Comparison of ENCODE assay signal across 31 mouse cellular contexts in genomic region chr1:73002637-73003036, GRCm38 (mm10). TPM values are rescaled to one million over a fixed set of nuclear protein-coding genes. Genes with fewer than 3 reads are reported as not detected.
DNase-seq lines count a peak whose midpoint lies in the region; ATAC-seq and TF ChIP-seq lines count a peak whose summit lies in the region.
"Had no signal": no experiment of that assay in that cellular context is flagged by ENCODE, and none has a peak within 500 bp of the region (broad histone marks: within the 10 kb centered on the region; RNA-seq: fewer than 3 reads in every experiment).

No protein-coding gene starts in this region.

- no peaks in the 10 kb centered on the region for H3K4me1 ChIP-seq in intestine, embryonic 16.5 days (ENCODE audit: control insufficient read depth, insufficient read depth, low read length)
- no peaks in the 10 kb centered on the region for H3K4me1 ChIP-seq in intestine, postnatal 0 days (replicated peaks; ENCODE audit: control insufficient read depth, insufficient read depth, low read length)
- peaks cover 17 to 18% of the 10 kb centered on the region in 2 experiments for H3K4me1 ChIP-seq in liver, embryonic 14.5 days (replicated peaks; ENCODE audit: control insufficient read depth in 2 of 2, insufficient read depth in 2 of 2, low read length in 1 of 2)
- no peaks in the 10 kb centered on the region for H3K4me1 ChIP-seq in midbrain, embryonic 14.5 days (ENCODE audit: control insufficient read depth, insufficient read depth, low read length)
- H3K4me1 ChIP-seq: hindbrain, embryonic 10.5 days; intestine, embryonic 15.5 days; kidney, embryonic 15.5 days; midbrain, embryonic 15.5 days; neural tube, embryonic 13.5 days had no signal

- peak; percentile 86 for TF ChIP-seq EP300 in liver, embryonic 14.5 days (IDR thresholded peaks at IDR 0.05; ENCODE audit: low read depth)

- ATAC-seq in intestine, embryonic 16.5 days = 0 out of 2 replicates have a peak, but pooled peaks have one; percentile 48
- ATAC-seq in intestine, postnatal 0 days = no peak
- ATAC-seq in liver, embryonic 14.5 days (ENCODE audit: insufficient read depth) = peak; percentile 98
- no peak for ATAC-seq in midbrain, embryonic 14.5 days (ENCODE audit: low FRiP score, low TSS enrichment)
- ATAC-seq: forebrain, postnatal 0 days; hindbrain, embryonic 16.5 days; intestine, embryonic 15.5 days; midbrain, embryonic 15.5 days had no signal

- TF ChIP-seq CTCF in intestine, postnatal 0 days (IDR thresholded peaks at IDR 0.05; ENCODE audit: low read depth) = no peak
- TF ChIP-seq CTCF in liver, embryonic 14.5 days (IDR thresholded peaks at IDR 0.05; ENCODE audit: low read depth) = no peak

- peak; percentile 35 for DNase-seq in c-Kit-positive CD71-positive TER-119-negative erythroid progenitor cells, embryonic 14.5 days (ENCODE audit: low read depth)
- peak; percentile 62 to 74 (median 69) for DNase-seq in liver, embryonic 14.5 days (ENCODE audit: low read depth in 3 of 3, low spot score in 3 of 3)
- no peak for DNase-seq in midbrain, embryonic 14.5 days
- DNase-seq in right cerebral cortex, adult 18-20 months = no peak
- DNase-seq in spleen, adult 18-20 months = no peak
- DNase-seq: adrenal gland, postnatal 14 days; B cell, adult 2 months; cerebellum, adult 11-12 months; cerebellum, postnatal 10 days; forebrain, postnatal 0 days; kidney, postnatal 4 days; left cerebral cortex, postnatal 4 days; lung, postnatal 4 days; retina, postnatal 1 day; right cerebral cortex, postnatal 4 days had no signal

- H3K4me2 ChIP-seq in intestine, embryonic 16.5 days (ENCODE audit: low read depth, low read length) = no peak overlapping the region
- H3K4me2 ChIP-seq in intestine, postnatal 0 days (replicated peaks; ENCODE audit: low read depth) = no peak overlapping the region
- peak overlapping the region; percentile 50 for H3K4me2 ChIP-seq in liver, embryonic 14.5 days (ENCODE audit: low read depth)
- H3K4me2 ChIP-seq in midbrain, embryonic 14.5 days (ENCODE audit: low read length) = no peak overlapping the region
- H3K4me2 ChIP-seq: intestine, embryonic 15.5 days; kidney, embryonic 15.5 days; limb, embryonic 15.5 days; midbrain, embryonic 15.5 days; neural tube, embryonic 13.5 days had no signal

- no peak overlapping the region for H3K9ac ChIP-seq in intestine, embryonic 16.5 days (ENCODE audit: low read depth, low read length)
- H3K9ac ChIP-seq in intestine, postnatal 0 days (ENCODE audit: low read depth, low read length) = no peak overlapping the region
- H3K9ac ChIP-seq in liver, embryonic 14.5 days (replicated peaks) = no peak overlapping the region; the same call in 1 of the 2 replicates
- no peak overlapping the region for H3K9ac ChIP-seq in midbrain, embryonic 14.5 days (replicated peaks; ENCODE audit: low read length)
- H3K9ac ChIP-seq: forebrain, postnatal 0 days; intestine, embryonic 15.5 days; kidney, embryonic 15.5 days; limb, embryonic 15.5 days; midbrain, embryonic 15.5 days; neural tube, embryonic 13.5 days had no signal

- H3K27ac ChIP-seq in intestine, embryonic 16.5 days (ENCODE audit: low read length) = no peak overlapping the region
- no peak overlapping the region for H3K27ac ChIP-seq in intestine, postnatal 0 days (ENCODE audit: low read depth, low read length)
- H3K27ac ChIP-seq in liver, embryonic 14.5 days = peak overlapping the region; percentile 2; the same call in 1 of the 2 replicates
- H3K27ac ChIP-seq in midbrain, embryonic 14.5 days (replicated peaks; ENCODE audit: low read depth, low read length) = no peak overlapping the region
- H3K27ac ChIP-seq: embryonic facial prominence, embryonic 10.5 days; hindbrain, embryonic 10.5 days; intestine, embryonic 15.5 days; kidney, embryonic 15.5 days; limb, embryonic 15.5 days; midbrain, embryonic 15.5 days; neural tube, embryonic 13.5 days had no signal

- 46% methylated on average over 5 of the region's 5 CpGs for WGBS in intestine, embryonic 16.5 days
- WGBS in intestine, postnatal 0 days = 44% methylated on average over 5 of the region's 5 CpGs
- 16% methylated on average over 5 of the region's 5 CpGs for WGBS in liver, embryonic 14.5 days (ENCODE audit: insufficient replicate concordance)
- 89% methylated on average over 5 of the region's 5 CpGs for WGBS in midbrain, embryonic 14.5 days

- no peak overlapping the region for H3K4me3 ChIP-seq in intestine, embryonic 16.5 days (ENCODE audit: low read length)
- H3K4me3 ChIP-seq in intestine, postnatal 0 days (ENCODE audit: low read depth, low read length) = no peak overlapping the region
- no peak overlapping the region for H3K4me3 ChIP-seq in liver, embryonic 14.5 days (ENCODE audit: insufficient read depth in 1 of 2, low read depth in 2 of 2, low read length in 2 of 2)
- no peak overlapping the region for H3K4me3 ChIP-seq in midbrain, embryonic 14.5 days (replicated peaks; ENCODE audit: low read depth, low read length)
- H3K4me3 ChIP-seq: embryonic facial prominence, embryonic 10.5 days; hindbrain, embryonic 10.5 days; intestine, embryonic 15.5 days; kidney, embryonic 15.5 days; limb, embryonic 15.5 days; midbrain, embryonic 15.5 days; neural tube, embryonic 13.5 days had no signal

- H3K27me3 ChIP-seq in intestine, embryonic 16.5 days (replicated peaks; ENCODE audit: control insufficient read depth, insufficient read depth, low read length) = no peaks in the 10 kb centered on the region
- no peaks in the 10 kb centered on the region for H3K27me3 ChIP-seq in intestine, postnatal 0 days (replicated peaks; ENCODE audit: control insufficient read depth, insufficient read depth, low read length)
- H3K27me3 ChIP-seq in liver, embryonic 14.5 days (ENCODE audit: control insufficient read depth, insufficient read depth, low read length) = no peaks in the 10 kb centered on the region
- no peaks in the 10 kb centered on the region for H3K27me3 ChIP-seq in midbrain, embryonic 14.5 days (ENCODE audit: control insufficient read depth, insufficient read depth, low read length)
- H3K27me3 ChIP-seq: intestine, embryonic 15.5 days; kidney, embryonic 15.5 days; limb, embryonic 15.5 days; midbrain, embryonic 15.5 days; neural tube, embryonic 13.5 days had no signal

- no peaks in the 10 kb centered on the region for H3K9me3 ChIP-seq in intestine, embryonic 16.5 days (ENCODE audit: control insufficient read depth, low read length)
- no peaks in the 10 kb centered on the region for H3K9me3 ChIP-seq in intestine, postnatal 0 days (ENCODE audit: control insufficient read depth)
- H3K9me3 ChIP-seq in liver, embryonic 14.5 days (ENCODE audit: control insufficient read depth, low read length) = no peaks in the 10 kb centered on the region
- no peaks in the 10 kb centered on the region for H3K9me3 ChIP-seq in midbrain, embryonic 14.5 days (ENCODE audit: control insufficient read depth, low read length)
- H3K9me3 ChIP-seq: embryonic facial prominence, embryonic 10.5 days; hindbrain, embryonic 10.5 days; intestine, embryonic 15.5 days; kidney, embryonic 15.5 days; limb, embryonic 15.5 days; midbrain, embryonic 15.5 days; neural tube, embryonic 13.5 days had no signal

- H3K36me3 ChIP-seq in intestine, embryonic 16.5 days (ENCODE audit: control insufficient read depth, insufficient read depth, low read length) = no peaks in the 10 kb centered on the region
- no peaks in the 10 kb centered on the region for H3K36me3 ChIP-seq in intestine, postnatal 0 days (ENCODE audit: control insufficient read depth, insufficient read depth)
- H3K36me3 ChIP-seq in liver, embryonic 14.5 days (replicated peaks; ENCODE audit: control insufficient read depth, insufficient read depth, low read depth) = no peaks in the 10 kb centered on the region
- no peaks in the 10 kb centered on the region for H3K36me3 ChIP-seq in midbrain, embryonic 14.5 days (ENCODE audit: control insufficient read depth, insufficient read depth, low read length)
- H3K36me3 ChIP-seq: embryonic facial prominence, embryonic 10.5 days; hindbrain, embryonic 10.5 days; intestine, embryonic 15.5 days; kidney, embryonic 15.5 days; limb, embryonic 15.5 days; midbrain, embryonic 15.5 days; neural tube, embryonic 13.5 days had no signal

RNA-seq across cellular contexts. Expression of gene Tnp1, which starts 13.1 kb away (rescaled TPM):
- polyA plus RNA-seq in intestine, embryonic 16.5 days (2015; fragmentation: Nextera tagmentation; extraction: Ambion mirVana) = not detected in 2 replicates
- polyA plus RNA-seq in intestine, postnatal 0 days (2015; fragmentation: Nextera tagmentation; extraction: Ambion mirVana) = not detected in 2 replicates
- polyA plus RNA-seq in liver, embryonic 14.5 days (2012; rRNA removed) = not detected in 2 replicates
- polyA plus RNA-seq in liver, embryonic 14.5 days (2014; fragmentation: Nextera tagmentation; extraction: Ambion mirVana) = not detected in 2 replicates
- not detected in 2 replicates for polyA plus RNA-seq in midbrain, embryonic 14.5 days (2014; fragmentation: Nextera tagmentation; extraction: Ambion mirVana)
- polyA plus RNA-seq: cortical plate, adult 2 months; embryonic facial prominence, embryonic 10.5 days; forebrain, embryonic 11.5 days; forebrain, postnatal 0 days; heart, embryonic 16.5 days; hindbrain, embryonic 10.5 days; hindbrain, embryonic 16.5 days; intestine, embryonic 15.5 days; kidney, embryonic 15.5 days; limb, embryonic 15.5 days; lung, embryonic 16.5 days; midbrain, embryonic 15.5 days; neural tube, embryonic 13.5 days; stomach, embryonic 16.5 days; thymus, postnatal 0 days had no signal

Comparison
In these comparisons a context has a peak if more than half of its experiments do, and no peak if none do; other contexts are left out.
1. ATAC-seq: peak in intestine, embryonic 16.5 days (single experiment) and liver, embryonic 14.5 days (single experiment); none in intestine, postnatal 0 days (single experiment) and midbrain, embryonic 14.5 days (single experiment).
2. DNase-seq: peak in c-Kit-positive CD71-positive TER-119-negative erythroid progenitor cells, embryonic 14.5 days (single experiment) and liver, embryonic 14.5 days (3 of 3); none in midbrain, embryonic 14.5 days (single experiment), right cerebral cortex, adult 18-20 months (single experiment) and spleen, adult 18-20 months (0 of 2).